Mouse (Mus musculus) small intestine, adult 2 months (tissue): ENCODE measurements around the gene Naa25.

Source experiments
- CTCF ChIP-seq: fragments of 200-500 bp; IDR thresholded peaks from 2 replicates; pipeline ENCODE4 v1.5.1; 2012; ENCODE audit warnings: low read depth, mild to moderate bottlenecking, control low read depth, inconsistent platforms, low read length, moderate library complexity, mixed read lengths; ENCODE audit not compliant: insufficient replicate concordance, insufficient read length; ENCODE audit errors: extremely low read depth
- POLR2A ChIP-seq: fragments of 200-500 bp; IDR thresholded peaks from 2 replicates; pipeline ENCODE4 v1.6.1; 2012; ENCODE audit warnings: low read depth, mild to moderate bottlenecking, control low read depth, inconsistent platforms, low read length, moderate library complexity

GRCm38 (mm10) chr5:121389691-121390090 is 8.0 kb upstream of the Naa25 start:
- TF ChIP-seq CTCF (no peak), POLR2A (no peak)
